Mouse (Mus musculus): ENCODE results near the gene Mcl1.

DNA sequence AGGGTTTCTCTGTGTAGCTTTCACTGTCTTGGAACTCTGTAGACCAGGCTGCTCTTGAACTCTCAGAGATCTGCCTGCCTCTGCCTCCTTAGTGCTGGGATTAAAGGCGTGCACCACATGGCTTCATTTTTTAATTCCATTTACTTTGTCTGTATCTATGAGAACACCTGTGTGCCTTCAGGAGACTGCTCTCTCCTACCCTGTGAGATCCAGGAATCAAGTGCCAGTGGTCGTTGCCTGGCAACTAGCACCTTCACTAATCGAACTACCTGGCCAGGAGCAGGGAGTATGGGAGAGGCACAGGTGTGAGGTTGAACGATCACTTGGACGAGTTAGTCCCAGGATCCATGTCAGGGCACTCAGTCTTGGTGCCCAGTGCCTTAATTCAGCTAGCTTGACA lies 12.6 kb downstream of the Mcl1 start:
- TF ChIP-seq POLR2A (IDR thresholded peaks at IDR 0.05; ENCODE audit: insufficient read depth, low read depth, low read length) = no peak
- no peak for TF ChIP-seq EP300 (IDR thresholded peaks at IDR 0.05; ENCODE audit: insufficient read depth, low read depth, low read length)

Measured in heart, adult 2 months (tissue).